Mouse (Mus musculus) kidney, postnatal 25 days (tissue): ENCODE measurements at regions not wholly inside any gene's neighbourhood (a gene's known extent, or its start where the extent isn't known, plus 50 kb on each side); places are given as distances from the start of the nearest gene placed in this dataset.

Experiments used
- DNase-seq, 2 experiments: peaks; one replicate each; pipeline ENCODE4 v3.0.0; 2021; ENCODE audit warnings: mixed read lengths in 2 of 2

- peak; percentile 51 to 72 for DNase-seq
Measured at GRCm38 (mm10) chr13:102593405-102594200, 99.8 kb upstream of the Cd180 start.

DNA sequence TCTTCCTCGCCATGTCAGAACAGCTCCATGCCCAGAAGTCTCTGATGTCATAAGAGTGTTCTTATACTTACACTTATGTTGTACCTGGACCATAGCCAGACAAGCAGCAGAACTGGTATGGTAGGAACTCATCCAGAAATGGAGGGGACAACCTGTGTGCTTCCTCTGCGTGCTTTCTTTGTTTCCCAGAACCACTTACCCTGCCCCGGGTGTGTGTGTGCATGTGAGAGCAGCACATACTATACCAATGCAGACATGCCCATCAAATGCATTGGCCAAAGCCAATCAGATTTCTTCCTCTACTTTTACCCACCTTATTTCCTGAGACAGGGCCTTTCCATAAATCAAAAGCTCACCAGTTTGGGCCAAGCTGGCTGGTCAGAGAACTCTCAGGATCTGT lies 99.2 kb upstream of the Cd180 start:
- no peak for DNase-seq

DNA sequence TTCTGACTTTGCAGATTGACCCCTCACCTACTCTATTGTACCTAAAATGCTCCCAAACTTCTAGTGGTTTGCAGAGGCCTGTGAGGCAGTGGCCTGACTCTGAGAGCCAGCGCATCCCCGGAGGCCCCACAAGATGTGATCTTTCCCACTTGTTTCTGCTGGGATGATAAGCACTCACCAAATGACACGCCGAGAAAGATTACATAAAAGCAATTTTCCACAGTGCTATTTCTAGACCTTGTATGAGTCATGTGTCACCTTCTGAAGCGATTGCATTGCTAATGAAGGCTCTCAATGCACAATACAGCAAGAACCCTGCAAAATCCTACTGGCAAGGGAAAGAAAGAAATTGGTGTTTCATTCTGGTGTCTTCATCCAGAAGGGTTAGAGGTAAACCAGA lies 97.8 kb upstream of the Cd180 start:
- no peak for DNase-seq

DNA sequence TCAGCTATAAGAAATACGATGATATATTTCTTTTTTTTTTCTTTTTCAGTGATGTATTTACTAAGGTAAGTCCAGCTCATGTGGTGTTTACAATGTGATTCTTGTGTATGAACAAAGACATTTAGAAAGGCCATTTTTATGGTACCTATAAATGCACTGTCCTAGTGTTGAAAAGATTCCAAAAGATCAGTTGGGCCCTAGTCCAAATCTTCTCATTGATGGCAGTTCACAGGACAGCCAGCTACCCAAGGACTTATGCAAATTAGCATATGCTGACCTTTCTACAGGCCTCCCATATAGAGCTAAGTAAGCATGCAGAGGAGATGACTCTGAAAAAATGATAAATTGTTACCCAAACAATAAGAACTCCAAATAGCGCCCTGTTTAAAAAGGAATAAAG lies 97.3 kb upstream of the Cd180 start:
- no peak for DNase-seq

DNA sequence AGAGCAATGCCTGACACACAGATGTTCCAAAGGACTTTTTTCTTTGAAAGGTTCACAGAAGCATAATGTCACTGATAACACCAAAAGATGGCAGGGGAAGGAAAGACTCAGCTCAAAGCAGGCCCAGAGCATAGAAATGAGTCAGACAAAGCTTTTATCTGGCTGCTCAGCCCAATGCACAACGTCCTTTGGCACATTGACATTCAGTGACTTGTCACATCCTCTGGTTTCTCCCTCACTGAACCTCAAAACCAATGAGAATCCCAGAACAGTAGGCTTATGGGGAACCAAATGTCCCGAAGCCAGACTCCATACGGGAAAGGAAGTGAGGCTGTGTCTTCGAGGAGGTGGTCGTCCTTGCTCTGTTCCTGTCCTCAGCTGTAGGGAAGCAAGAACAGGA lies 95.2 kb upstream of the Cd180 start:
- no peak for DNase-seq

DNA sequence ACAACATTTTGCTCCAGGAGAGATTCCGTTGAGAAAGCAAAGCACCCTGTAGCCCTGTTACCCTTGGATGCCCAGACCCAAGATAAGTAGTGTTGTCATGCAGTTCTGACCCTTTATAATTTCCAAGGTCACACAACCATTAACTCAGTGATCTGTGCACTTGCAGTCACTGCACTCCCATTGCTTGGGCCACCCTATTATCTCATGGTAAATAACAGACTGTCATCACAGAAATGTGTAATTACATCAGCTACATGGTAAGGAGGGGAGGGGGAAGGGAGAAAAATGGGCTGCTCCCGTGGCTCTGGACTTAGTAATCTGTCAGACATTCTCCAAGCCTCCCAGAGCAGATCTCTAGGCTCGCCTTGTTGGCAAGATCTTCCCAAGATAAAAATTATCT lies 93.8 kb upstream of the Cd180 start:
- DNase-seq: no peak

GRCm38 (mm10) chr13:102600026-102600425 lies 93.3 kb upstream of the Cd180 start:
- DNase-seq: no peak

- DNase-seq: no peak
Measured at GRCm38 (mm10) chr13:102624461-102624860, 68.9 kb upstream of the Cd180 start.

DNA sequence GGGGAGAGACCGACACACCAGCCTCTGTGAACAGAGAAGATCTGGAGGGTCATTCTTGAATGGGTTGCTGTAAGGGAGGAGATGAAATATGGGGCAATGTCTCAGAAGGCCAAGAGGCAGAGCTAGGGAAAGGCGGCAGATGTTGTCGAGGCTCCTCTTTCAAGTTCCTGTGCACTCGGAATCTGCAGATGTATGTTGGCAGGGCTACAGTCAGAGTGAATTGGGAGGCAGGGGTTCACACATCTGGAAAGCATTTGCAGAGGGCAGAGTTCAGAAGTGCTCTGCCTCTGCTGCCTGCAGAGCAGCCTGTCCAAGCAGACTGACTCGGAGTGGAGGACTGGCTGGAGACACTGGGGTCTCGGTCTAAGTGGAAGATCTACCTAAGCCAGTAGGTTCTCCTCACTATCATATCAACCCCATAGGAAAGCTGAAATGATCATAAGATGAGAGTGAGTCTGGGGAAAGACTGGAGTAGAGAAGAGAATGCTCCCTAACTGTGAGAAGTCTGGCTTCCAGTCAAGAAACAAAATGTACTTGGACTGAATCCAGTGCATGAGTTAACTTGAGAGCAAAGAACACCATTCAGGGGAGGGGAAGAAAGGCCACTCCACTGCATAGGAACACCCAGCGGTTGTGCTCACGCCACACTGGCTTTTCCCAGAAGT lies 68.1 kb upstream of the Cd180 start:
- peak; percentile 87 to 89 for DNase-seq

GRCm38 (mm10) chr13:102625836-102626340 lies 67.5 kb upstream of the Cd180 start:
- peak in 1 of 2 experiments; percentile 43 for DNase-seq

- no peak for DNase-seq
Measured at GRCm38 (mm10) chr13:102627786-102628185, 65.6 kb upstream of the Cd180 start.

GRCm38 (mm10) chr13:102629176-102629575 lies 64.2 kb upstream of the Cd180 start:
- no peak for DNase-seq

DNA sequence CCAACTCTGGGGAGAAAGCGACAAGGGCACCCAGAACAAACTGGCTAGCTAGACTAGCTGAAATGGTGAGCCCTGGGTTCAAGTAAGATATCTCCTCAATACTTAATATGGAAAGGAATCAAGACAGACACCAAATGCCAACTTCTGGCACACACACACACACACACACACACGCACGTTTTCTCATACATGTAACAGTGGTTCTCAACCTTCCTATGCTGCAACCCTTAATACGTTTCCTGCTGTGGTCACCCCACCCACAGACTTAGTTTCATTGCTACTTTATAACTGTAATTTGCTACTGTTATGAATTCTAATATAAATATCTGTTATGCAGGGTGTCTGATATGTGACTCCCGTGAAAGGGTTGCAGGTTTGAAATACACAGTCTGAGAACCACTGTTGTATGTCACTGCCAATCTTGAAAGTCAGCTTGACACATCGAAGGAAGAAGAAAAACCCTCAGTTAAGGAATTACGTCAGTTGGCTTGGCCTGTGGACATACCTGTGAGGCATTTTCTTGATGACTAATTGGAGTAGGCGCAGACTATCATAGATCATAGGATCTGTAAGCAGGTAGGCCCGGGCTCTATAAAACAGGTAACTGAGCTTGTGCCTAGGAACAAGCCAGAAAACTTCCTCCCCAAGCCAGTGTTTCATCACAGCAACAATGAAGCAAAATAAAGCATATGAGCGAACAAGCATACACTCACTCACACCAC lies 59.0 kb upstream of the Cd180 start:
- DNase-seq: no peak

GRCm38 (mm10) chr13:102636032-102636431 lies 57.3 kb upstream of the Cd180 start:
- DNase-seq: no peak

- DNase-seq: no peak
Measured at GRCm38 (mm10) chr13:102637059-102637458, 56.3 kb upstream of the Cd180 start.

DNA sequence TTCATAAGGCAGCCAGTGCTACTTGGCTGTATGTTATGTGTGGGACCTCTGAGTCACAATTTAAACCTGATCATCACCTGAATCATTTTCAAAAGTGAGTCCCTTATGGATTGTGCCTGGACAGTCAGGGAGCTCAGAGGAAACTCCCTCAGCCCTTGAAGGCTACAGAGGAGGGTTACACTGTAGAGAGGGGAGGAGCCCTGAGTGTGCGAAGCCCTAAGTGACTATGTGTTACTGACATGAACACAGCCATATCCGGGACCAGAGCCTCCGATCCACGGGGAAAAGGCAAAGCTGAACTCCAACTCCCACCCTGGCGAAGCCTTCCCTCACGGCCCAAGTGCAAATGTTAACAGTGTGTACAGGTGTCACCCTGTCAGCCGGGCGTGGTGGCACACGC lies 53.7 kb upstream of the Cd180 start:
- no peak for DNase-seq

DNA sequence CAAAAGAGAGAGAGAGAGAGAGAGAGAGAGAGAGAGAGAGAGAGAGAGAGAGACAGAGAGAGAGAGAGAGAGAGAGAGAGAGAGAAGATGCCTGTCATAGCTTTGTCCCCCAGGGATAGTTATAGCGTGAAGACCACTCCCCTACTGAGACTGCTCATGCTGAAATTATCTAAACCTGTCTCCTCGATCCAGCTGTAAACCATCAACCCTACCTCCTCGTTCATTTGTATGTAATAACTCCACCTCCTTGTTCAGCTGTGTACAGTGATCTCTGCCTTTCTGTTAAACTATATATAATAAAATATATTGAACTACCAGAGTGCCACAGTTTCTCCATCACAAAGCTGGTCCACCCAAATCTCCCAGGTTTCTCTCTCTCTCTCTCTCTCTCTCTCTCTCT lies 53.2 kb upstream of the Cd180 start:
- DNase-seq: no peak
